Mouse (Mus musculus): ENCODE data around the gene Krt75.
A peak's percentile ranks its signal among the peaks of the same experiment; 100 is the strongest.
"Not testable (repeated sequence)": the region's sequence is repeated elsewhere in the genome, so short reads cannot be mapped to it uniquely, and the experiment has no call there.

Gene Krt75

GRCm38 (mm10) chr15:101573796-101574345 is at the start of gene Krt75:
Gene Krt75 (minus strand): TSS chr15:101573904.
- DNase-seq: no peak

GRCm38 (mm10) chr15:101599123-101599522 is 25.4 kb upstream of the Krt75 start:
- DNase-seq: no peak

GRCm38 (mm10) chr15:101588216-101588615 is 14.5 kb upstream of the Krt75 start:
- no peak for DNase-seq

- DNase-seq: no peak
Measured at GRCm38 (mm10) chr15:101584456-101584855, 10.8 kb upstream of the Krt75 start.

GRCm38 (mm10) chr15:101583211-101583965 is 9.7 kb upstream of the Krt75 start:
- DNase-seq: no peak

GRCm38 (mm10) chr15:101581701-101582100 is 8.0 kb upstream of the Krt75 start:
- no peak for DNase-seq

GRCm38 (mm10) chr15:101575506-101575905 is 1.8 kb upstream of the Krt75 start:
- no peak for DNase-seq

GRCm38 (mm10) chr15:101567780-101568179 is 5.9 kb downstream of the Krt75 start:
- peak; percentile 9 for DNase-seq

- DNase-seq: no peak
Measured at GRCm38 (mm10) chr15:101562850-101563249, 10.9 kb downstream of the Krt75 start, which contains the start of gene Krt90. Gene Krt90 (minus strand): TSS chr15:101562950.

GRCm38 (mm10) chr15:101558034-101558646 is 15.6 kb downstream of the Krt75 start:
- DNase-seq: no peak

GRCm38 (mm10) chr15:101553169-101553568 is 20.5 kb downstream of the Krt75 start:
- DNase-seq: peak; percentile 62

GRCm38 (mm10) chr15:101552188-101552587 is 21.5 kb downstream of the Krt75 start:
- DNase-seq: no peak

GRCm38 (mm10) chr15:101550567-101550966 is 23.1 kb downstream of the Krt75 start, which contains the start of gene Krt82:
Gene Krt82 (minus strand): TSS chr15:101550667.
- DNase-seq: no peak

- no peak for DNase-seq
Measured at GRCm38 (mm10) chr15:101544478-101544877, 29.2 kb downstream of the Krt75 start.

- no peak for DNase-seq
Measured at GRCm38 (mm10) chr15:101542543-101542942, 31.2 kb downstream of the Krt75 start.

GRCm38 (mm10) chr15:101538580-101538900 is 35.2 kb downstream of the Krt75 start:
- DNase-seq: no peak

GRCm38 (mm10) chr15:101537864-101538579 is 35.7 kb downstream of the Krt75 start:
- DNase-seq: no peak

- no peak for DNase-seq
Measured at GRCm38 (mm10) chr15:101536054-101536850, 37.5 kb downstream of the Krt75 start.

- DNase-seq: no peak
Measured at GRCm38 (mm10) chr15:101532720-101533119, 41.0 kb downstream of the Krt75 start, which contains the start of gene Krt84. Gene Krt84 (minus strand): TSS chr15:101532820.

GRCm38 (mm10) chr15:101522556-101523232 is 51.0 kb downstream of the Krt75 start:
- no peak for DNase-seq

GRCm38 (mm10) chr15:101519792-101520191 is 53.9 kb downstream of the Krt75 start:
- DNase-seq: peak; percentile 39

GRCm38 (mm10) chr15:101517161-101517560 is 56.5 kb downstream of the Krt75 start, which contains the start of gene Gm49425:
Gene Gm49425 (minus strand): TSS chr15:101517261.
- not testable (repeated sequence) for DNase-seq

Data from thymus, postnatal 25 days (tissue).